Mouse (Mus musculus): Measurements from ENCODE around the gene Hoxd9. TPM values are rescaled to one million over a fixed set of nuclear protein-coding genes. Genes with fewer than 3 reads are reported as not detected.

Hoxd9 gene
- polyA plus RNA-seq, 1 experiment from 2014 or later, result 3.9 TPM

GRCm38 (mm10) chr2:74658024-74658666, 39.4 kb upstream of the Hoxd9 start:
- no peak overlapping the region for H3K27ac ChIP-seq (ENCODE audit: low read depth)
- 0 out of 2 replicates have a peak overlapping the region, but pooled peaks have one; percentile 13 for H3K9ac ChIP-seq (ENCODE audit: low read length)
- H3K4me1 ChIP-seq (replicated peaks; ENCODE audit: control insufficient read depth, insufficient read depth, low read length), result peaks cover 9% of the 10 kb centered on the region
- 2% methylated on average over 15 of the region's 15 CpGs for WGBS
- DNase-seq (ENCODE audit: low spot score) (no peak), ATAC-seq (replicated peaks; ENCODE audit: low FRiP score, low TSS enrichment, low read depth) (no peak)
- no peaks in the 10 kb centered on the region for H3K9me3 ChIP-seq (ENCODE audit: control insufficient read depth, low read length)
- no peaks in the 10 kb centered on the region for H3K36me3 ChIP-seq (ENCODE audit: control insufficient read depth, insufficient read depth, low read length)
- peaks cover 97% of the 10 kb centered on the region for H3K27me3 ChIP-seq (replicated peaks; ENCODE audit: control insufficient read depth, insufficient read depth, low read length)
- H3K4me2 ChIP-seq (ENCODE audit: low read length), result peak overlapping the region; percentile 18; the same call in 1 of the 2 replicates
- H3K4me3 ChIP-seq (ENCODE audit: low read depth, low read length), result peak overlapping the region; percentile 11; the same call in 1 of the 2 replicates

- Histone ChIP-seq H3K9ac (ENCODE audit: low read length) (0 out of 2 replicates have a peak overlapping the region, but pooled peaks have one; percentile 13), H3K27me3 (replicated peaks; ENCODE audit: control insufficient read depth, insufficient read depth, low read length) (peaks cover 100% of the 10 kb centered on the region), H3K9me3 (ENCODE audit: control insufficient read depth, low read length) (no peaks in the 10 kb centered on the region), H3K27ac (ENCODE audit: low read depth) (no peak overlapping the region), H3K4me2 (ENCODE audit: low read length) (no peak overlapping the region), H3K4me3 (ENCODE audit: low read depth, low read length) (peak overlapping the region; percentile 3; the same call in 1 of the 2 replicates), H3K4me1 (replicated peaks; ENCODE audit: control insufficient read depth, insufficient read depth, low read length) (peaks cover 9% of the 10 kb centered on the region), H3K36me3 (ENCODE audit: control insufficient read depth, insufficient read depth, low read length) (no peaks in the 10 kb centered on the region)
- ATAC-seq (replicated peaks; ENCODE audit: low FRiP score, low TSS enrichment, low read depth) (no peak), DNase-seq (ENCODE audit: low spot score) (peak; percentile 84)
- WGBS, result 1% methylated on average over 47 of the region's 47 CpGs
These were observed 38.7 kb upstream of the Hoxd9 start for GRCm38 (mm10) chr2:74658667-74659371.

GRCm38 (mm10) chr2:74659507-74660005, 38.0 kb upstream of the Hoxd9 start, which contains the start of gene Evx2:
Gene Evx2, minus strand, starts transcription at chr2:74659557.
- no peak within 1 kb of the TSS for H3K4me2 ChIP-seq (ENCODE audit: low read length)
- H3K27ac ChIP-seq (ENCODE audit: low read depth), result no peak within 1 kb of the TSS
- no peaks in the 10 kb centered on the region for H3K9me3 ChIP-seq (ENCODE audit: control insufficient read depth, low read length)
- 0 out of 2 replicates have a peak within 1 kb of the TSS, but pooled peaks have one; percentile 13 for H3K9ac ChIP-seq (ENCODE audit: low read length)
- peaks cover 100% of the 10 kb centered on the region for H3K27me3 ChIP-seq (replicated peaks; ENCODE audit: control insufficient read depth, insufficient read depth, low read length)
- H3K4me3 ChIP-seq (ENCODE audit: low read depth, low read length), result peak within 1 kb of the TSS; percentile 3; the same call in 1 of the 2 replicates
- 2% methylated on average over 28 of the region's 28 CpGs for WGBS
- DNase-seq (ENCODE audit: low spot score) (peak; percentile 76), ATAC-seq (replicated peaks; ENCODE audit: low FRiP score, low TSS enrichment, low read depth) (no peak)
- H3K36me3 ChIP-seq (ENCODE audit: control insufficient read depth, insufficient read depth, low read length), result no peaks in the 10 kb centered on the region
- H3K4me1 ChIP-seq (replicated peaks; ENCODE audit: control insufficient read depth, insufficient read depth, low read length), result peaks cover 9% of the 10 kb centered on the region

DNA sequence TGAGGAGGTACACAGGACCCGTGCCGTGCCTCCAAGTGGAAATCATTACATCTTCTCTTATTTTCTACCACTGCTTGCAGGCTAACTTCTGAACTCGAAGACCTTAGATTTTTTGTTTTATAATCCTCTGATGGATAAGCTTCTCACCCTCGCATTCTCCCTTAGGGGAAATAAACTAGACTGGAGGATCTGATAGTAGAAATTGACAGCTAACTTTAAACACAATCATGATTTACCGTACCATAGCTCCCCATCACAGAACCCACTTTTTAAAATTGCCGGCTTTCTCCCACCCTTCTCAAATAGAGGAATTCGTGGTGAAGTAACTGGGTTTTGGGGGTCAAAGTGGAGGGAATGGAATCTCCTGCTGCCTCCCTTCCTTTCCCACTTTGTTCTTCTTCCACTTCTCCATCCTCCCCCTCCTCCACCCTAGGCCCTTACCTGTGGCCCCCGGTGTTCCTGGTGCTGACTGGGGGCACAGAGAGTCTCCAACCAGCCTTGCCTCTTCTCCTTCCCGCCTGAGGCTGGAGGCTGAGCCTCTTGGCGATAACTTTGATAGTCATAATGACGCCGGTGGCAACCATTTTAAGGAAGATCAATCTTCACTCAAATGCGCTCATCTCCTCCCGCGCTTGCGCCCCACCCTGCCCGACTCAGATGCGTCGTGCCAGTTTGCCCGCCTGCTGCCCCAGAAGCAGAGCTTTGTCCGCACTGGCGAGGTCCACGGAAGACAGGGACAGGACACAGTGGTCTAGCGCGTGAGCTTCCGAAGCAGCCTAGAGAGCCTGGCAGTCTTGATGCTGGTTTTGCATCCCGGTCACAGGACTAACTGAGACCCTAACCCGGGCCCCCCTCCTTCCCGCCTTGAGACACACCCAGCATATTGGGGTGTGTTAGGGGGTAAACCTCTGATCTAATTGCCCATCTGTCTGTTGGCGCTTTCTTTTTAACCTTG, 36.8 kb upstream of the Hoxd9 start:
- H3K36me3 ChIP-seq (ENCODE audit: control insufficient read depth, insufficient read depth, low read length), result no peaks in the 10 kb centered on the region
- no peak for ATAC-seq (replicated peaks; ENCODE audit: low FRiP score, low TSS enrichment, low read depth)
- peaks cover 100% of the 10 kb centered on the region for H3K27me3 ChIP-seq (replicated peaks; ENCODE audit: control insufficient read depth, insufficient read depth, low read length)
- DNase-seq (ENCODE audit: low spot score), result peak; percentile 70
- H3K4me3 ChIP-seq (ENCODE audit: low read depth, low read length), result no peak overlapping the region
- H3K4me2 ChIP-seq (ENCODE audit: low read length), result no peak overlapping the region
- WGBS, result 2% methylated on average over 30 of the region's 30 CpGs
- peaks cover 5% of the 10 kb centered on the region for H3K4me1 ChIP-seq (replicated peaks; ENCODE audit: control insufficient read depth, insufficient read depth, low read length)
- no peaks in the 10 kb centered on the region for H3K9me3 ChIP-seq (ENCODE audit: control insufficient read depth, low read length)
- H3K27ac ChIP-seq (ENCODE audit: low read depth), result no peak overlapping the region
- no peak overlapping the region for H3K9ac ChIP-seq (ENCODE audit: low read length)

DNA sequence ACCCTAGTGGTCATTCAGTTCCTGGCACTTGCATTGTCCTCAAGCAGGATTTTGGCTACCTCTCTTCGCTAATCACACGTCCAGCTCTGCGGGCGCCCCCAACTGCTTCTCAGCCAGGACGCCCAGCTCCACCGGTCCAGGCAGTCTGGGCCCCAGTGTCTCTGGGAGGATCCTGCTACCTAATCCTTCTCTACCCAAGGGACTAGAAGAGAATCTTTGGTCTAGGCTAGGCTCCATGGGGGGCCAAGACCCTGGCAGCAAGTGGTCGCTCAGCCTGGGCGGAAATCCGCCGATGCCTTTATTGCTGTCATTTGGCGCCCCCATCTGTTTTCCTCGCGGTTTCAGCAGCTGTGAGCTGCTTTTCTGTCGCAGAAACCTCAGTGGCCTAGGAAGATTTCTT, 35.8 kb upstream of the Hoxd9 start:
- H3K4me3 ChIP-seq (ENCODE audit: low read depth, low read length), result peak overlapping the region; percentile 21
- H3K4me2 ChIP-seq (ENCODE audit: low read length), result peak overlapping the region; percentile 39
- WGBS, result 1% methylated on average over 14 of the region's 14 CpGs

GRCm38 (mm10) chr2:74663291-74663925, 34.1 kb upstream of the Hoxd9 start:
- Histone ChIP-seq H3K4me2 (ENCODE audit: low read length) (no peak overlapping the region), H3K9me3 (ENCODE audit: control insufficient read depth, low read length) (no peaks in the 10 kb centered on the region), H3K27ac (ENCODE audit: low read depth) (no peak overlapping the region), H3K9ac (ENCODE audit: low read length) (no peak overlapping the region), H3K27me3 (replicated peaks; ENCODE audit: control insufficient read depth, insufficient read depth, low read length) (peaks cover 100% of the 10 kb centered on the region), H3K4me1 (replicated peaks; ENCODE audit: control insufficient read depth, insufficient read depth, low read length) (peaks cover 6% of the 10 kb centered on the region), H3K36me3 (ENCODE audit: control insufficient read depth, insufficient read depth, low read length) (no peaks in the 10 kb centered on the region), H3K4me3 (ENCODE audit: low read depth, low read length) (no peak overlapping the region)
- ATAC-seq (replicated peaks; ENCODE audit: low FRiP score, low TSS enrichment, low read depth) (no peak), DNase-seq (ENCODE audit: low spot score) (peak; percentile 73)
- WGBS, result 5% methylated on average over 18 of the region's 18 CpGs

More for the DNA sequence above, 35.8 kb upstream of the Hoxd9 start:
- DNase-seq (ENCODE audit: low spot score) (peak; percentile 87), ATAC-seq (replicated peaks; ENCODE audit: low FRiP score, low TSS enrichment, low read depth) (no peak)
- H3K36me3 ChIP-seq (ENCODE audit: control insufficient read depth, insufficient read depth, low read length), result no peaks in the 10 kb centered on the region
- H3K27ac ChIP-seq (ENCODE audit: low read depth), result no peak overlapping the region
- no peaks in the 10 kb centered on the region; the same call in 1 of the 2 replicates for H3K4me1 ChIP-seq (replicated peaks; ENCODE audit: control insufficient read depth, insufficient read depth, low read length)
- H3K27me3 ChIP-seq (replicated peaks; ENCODE audit: control insufficient read depth, insufficient read depth, low read length), result peaks cover 100% of the 10 kb centered on the region
- no peak overlapping the region for H3K9ac ChIP-seq (ENCODE audit: low read length)
- H3K9me3 ChIP-seq (ENCODE audit: control insufficient read depth, low read length), result no peaks in the 10 kb centered on the region

GRCm38 (mm10) chr2:74666411-74666810, 31.1 kb upstream of the Hoxd9 start:
- ATAC-seq (replicated peaks; ENCODE audit: low FRiP score, low TSS enrichment, low read depth) (no peak), DNase-seq (ENCODE audit: low spot score) (peak; percentile 55)
- Histone ChIP-seq H3K36me3 (ENCODE audit: control insufficient read depth, insufficient read depth, low read length) (no peaks in the 10 kb centered on the region), H3K4me2 (ENCODE audit: low read length) (no peak overlapping the region), H3K27ac (ENCODE audit: low read depth) (no peak overlapping the region), H3K27me3 (replicated peaks; ENCODE audit: control insufficient read depth, insufficient read depth, low read length) (peaks cover 100% of the 10 kb centered on the region), H3K4me3 (ENCODE audit: low read depth, low read length) (no peak overlapping the region), H3K9me3 (ENCODE audit: control insufficient read depth, low read length) (no peaks in the 10 kb centered on the region), H3K4me1 (replicated peaks; ENCODE audit: control insufficient read depth, insufficient read depth, low read length) (peaks cover 6% of the 10 kb centered on the region; the same call in 1 of the 2 replicates), H3K9ac (ENCODE audit: low read length) (no peak overlapping the region)
- WGBS, result 4% methylated on average over 7 of the region's 7 CpGs
